Mouse (Mus musculus) CD8-positive naive resting alpha-beta T cell, adult 2 months (primary cell): Measurements from ENCODE around the gene Mast4.

Experiments used
- DNase-seq, 2 experiments: peaks; one replicate each; pipeline ENCODE4 v3.0.0; 2022; ENCODE audit warnings: low read depth in 2 of 2, low spot score in 2 of 2

Mast4 gene

DNA sequence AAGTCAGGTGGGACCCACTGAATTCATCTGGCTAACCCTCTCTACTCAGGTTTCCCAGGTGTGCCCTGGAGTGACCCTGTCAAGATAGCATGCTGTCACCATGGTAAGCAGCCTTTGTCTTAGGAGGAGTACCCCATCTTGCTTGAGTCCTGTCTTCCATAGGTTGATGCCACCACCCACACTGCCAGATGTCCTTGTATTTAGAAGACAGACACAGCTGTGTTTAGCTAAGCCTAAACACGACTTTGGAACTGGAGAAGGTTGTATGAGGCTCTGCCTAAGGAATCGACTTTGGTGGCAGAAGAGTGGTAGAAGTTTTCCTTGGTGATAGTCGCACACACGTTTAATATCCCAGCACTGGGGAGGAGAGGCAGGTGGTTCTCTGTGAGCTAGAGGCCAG lies 496.9 kb downstream of the Mast4 start:
- DNase-seq, result no peak

- no peak for DNase-seq
These were observed 499.0 kb downstream of the Mast4 start for GRCm38 (mm10) chr13:102835336-102835735.

DNA sequence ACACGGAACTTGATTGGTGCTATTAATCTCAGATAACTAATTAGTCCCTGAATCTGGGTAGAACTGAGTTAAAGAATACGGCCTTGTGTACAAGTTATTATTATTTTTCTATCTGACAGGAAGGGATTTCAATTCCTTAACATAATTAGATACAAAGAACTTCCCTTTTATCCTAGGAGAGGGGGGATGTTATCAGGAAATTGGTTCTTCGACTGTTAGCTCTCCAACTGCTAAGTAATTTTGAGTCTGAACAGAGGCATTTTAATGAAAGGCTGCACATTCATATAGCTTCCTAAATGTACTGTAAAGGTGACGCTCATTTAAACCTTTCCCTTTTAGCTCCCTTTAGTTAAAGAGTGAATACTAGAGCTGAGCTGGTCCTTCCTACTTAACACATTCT lies 516.0 kb downstream of the Mast4 start:
- no peak for DNase-seq

DNA sequence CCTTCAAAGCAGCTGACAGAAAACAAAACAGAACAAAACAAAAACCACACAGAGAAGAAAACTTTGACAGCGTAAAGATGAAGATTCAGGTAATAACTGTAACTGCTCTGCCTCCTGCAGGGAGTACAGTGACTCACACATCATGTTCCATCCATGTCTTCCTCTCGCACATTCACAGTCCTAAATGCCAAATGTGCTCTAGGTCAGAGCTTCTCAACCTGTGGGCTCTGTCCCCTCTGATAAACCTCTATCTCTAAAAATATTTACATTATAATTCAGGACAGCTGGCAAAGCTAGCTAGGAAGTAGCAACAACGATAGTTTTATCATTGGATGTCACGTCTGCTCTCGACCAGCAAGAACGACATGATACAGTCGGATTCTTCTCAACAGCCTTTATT lies 517.6 kb downstream of the Mast4 start:
- no peak for DNase-seq

DNA sequence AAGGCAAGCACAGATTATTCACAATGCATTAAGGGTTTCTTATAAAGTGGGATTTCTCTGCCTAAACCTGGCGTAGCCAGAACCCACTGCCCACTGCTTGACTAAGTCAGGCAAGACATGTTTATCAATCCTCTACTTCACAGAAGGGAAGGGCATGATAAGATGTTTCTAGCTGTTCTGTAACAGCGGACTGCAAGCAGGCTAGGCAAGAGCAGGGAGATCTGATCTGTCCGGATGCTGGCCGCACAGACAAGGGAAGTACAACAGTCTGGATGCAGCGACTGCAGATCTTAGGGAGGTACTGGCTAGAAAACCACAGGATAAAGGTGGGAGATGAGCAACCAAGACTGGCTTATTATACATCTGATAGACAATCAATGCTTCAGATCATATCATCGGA lies 519.1 kb downstream of the Mast4 start:
- DNase-seq, result no peak

- no peak for DNase-seq
These were observed 523.0 kb downstream of the Mast4 start for GRCm38 (mm10) chr13:102811129-102811832.

- no peak for DNase-seq
These were observed 527.6 kb downstream of the Mast4 start for GRCm38 (mm10) chr13:102806652-102807051.

GRCm38 (mm10) chr13:102805190-102805589 lies 529.1 kb downstream of the Mast4 start:
- DNase-seq, result no peak

GRCm38 (mm10) chr13:102803206-102803605 lies 531.1 kb downstream of the Mast4 start:
- no peak for DNase-seq

DNA sequence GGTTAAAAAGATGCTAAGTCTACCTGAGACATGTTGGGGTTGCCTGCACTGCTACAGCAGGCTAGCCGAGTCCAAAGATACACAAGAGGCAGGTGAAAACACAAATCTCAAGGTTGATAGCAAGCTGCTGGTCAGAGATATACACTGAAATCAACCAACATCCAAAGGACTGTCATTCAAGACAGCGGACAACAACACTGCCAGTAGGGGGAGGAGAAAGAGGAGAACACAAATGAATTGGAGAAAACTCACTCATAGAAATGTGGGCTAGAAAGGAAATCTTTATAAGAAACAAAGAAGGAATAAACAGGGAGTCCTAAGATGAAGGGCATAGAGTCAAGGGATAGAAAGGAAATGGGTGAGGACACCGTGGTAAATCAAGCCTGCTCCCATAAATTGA lies 542.1 kb downstream of the Mast4 start:
- no peak for DNase-seq

DNA sequence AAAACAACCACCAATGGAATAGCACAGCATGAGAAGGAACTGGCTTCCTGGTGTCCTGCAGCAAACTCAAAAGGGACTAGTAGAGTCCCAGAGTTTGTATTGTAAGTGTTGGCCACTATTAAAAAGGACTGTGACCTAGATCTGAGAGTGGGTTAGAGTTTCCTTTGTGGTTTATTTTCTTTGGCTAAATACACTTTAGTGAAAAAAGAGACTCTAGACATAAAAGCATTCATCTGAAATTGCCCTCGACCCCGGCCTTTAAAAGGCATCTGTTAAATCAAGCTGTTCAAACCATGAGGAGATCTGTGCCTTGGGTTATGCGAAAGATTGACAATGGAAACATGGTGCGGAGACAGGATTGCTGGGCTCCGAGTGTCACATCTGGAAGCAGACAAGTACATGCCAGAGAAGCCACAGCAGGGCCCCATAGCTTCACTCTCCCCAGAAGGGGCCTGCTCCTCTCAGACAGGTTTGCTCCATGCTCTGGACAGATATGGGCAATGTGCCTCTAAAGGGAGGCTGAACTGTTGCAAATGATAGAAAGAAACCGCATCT lies 543.6 kb downstream of the Mast4 start:
- DNase-seq, result no peak

GRCm38 (mm10) chr13:102786666-102787230 lies 547.5 kb downstream of the Mast4 start:
- DNase-seq, result no peak

DNA sequence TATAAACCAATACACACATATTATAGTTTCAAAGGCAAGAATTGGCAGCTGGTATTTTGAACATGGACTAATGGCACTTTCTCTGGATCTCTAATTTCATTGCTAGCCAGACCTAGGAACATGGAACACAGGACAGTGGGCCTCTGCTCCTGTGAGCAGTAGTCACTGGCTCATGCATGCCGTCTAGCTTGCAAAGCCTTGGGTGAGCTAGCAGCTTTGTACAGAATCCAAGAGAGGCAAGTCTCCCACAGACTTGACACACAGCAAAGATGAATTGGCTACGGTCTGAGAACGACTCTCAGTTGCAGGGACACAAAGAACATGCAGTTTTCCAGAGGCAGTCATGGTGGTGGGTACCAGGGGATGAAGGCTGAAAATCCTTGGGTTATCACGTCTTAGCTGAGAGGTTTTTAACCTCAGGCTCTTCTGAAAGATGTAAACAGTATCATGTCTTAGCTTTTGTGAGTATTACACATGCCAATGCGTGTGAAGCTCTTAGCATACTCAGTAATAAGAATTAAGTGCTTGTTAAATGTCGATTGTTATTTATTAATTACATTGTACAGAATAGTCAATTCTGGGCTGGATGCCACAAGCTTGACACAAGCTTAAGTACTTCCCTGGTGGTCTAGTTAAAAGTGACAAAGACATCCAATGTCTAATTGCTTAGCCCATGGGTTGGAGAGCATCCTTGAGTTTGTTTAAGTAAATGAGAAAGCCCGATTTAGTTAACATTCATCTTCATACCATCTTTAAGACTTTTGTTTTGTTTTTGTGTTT lies 550.6 kb downstream of the Mast4 start:
- no peak for DNase-seq

GRCm38 (mm10) chr13:102779275-102779674 lies 555.0 kb downstream of the Mast4 start:
- DNase-seq, result no peak

DNA sequence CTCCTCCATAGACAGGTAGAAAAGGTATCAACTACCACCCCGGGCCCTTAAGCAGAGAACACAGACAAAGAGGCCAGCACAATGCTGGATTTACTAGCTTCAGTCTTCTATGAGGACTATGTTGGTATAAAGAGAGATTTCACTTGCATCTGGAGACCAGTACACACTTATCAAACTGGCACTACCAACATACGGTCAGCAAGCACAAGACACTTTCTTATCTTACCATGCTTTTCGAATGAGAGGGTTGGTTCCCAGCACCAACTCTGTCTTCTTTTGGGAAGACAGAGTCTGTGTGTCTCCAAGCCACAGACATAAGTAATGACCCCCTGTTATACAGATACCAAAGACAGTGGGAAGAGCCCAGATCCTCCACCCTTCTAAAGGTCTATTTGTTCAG lies 555.4 kb downstream of the Mast4 start:
- no peak for DNase-seq

DNA sequence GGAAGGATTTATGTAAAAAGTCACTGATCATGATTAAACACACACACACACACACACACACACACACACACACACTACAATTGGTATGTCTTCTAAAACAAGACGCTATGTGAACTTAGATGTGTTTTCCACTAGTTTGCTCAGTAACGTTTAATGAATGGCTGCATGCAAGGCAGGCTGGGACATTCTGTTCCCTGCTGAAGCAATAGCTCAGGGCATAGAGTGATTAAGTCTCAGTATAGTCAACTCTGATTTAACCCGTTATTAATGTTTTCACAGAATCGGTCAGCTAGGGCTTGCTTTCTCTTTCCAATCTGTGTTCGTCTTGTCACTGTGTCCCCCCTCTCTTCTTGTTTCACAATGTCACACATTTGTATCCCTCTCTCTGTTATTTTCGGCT lies 558.8 kb downstream of the Mast4 start:
- DNase-seq, result no peak

DNA sequence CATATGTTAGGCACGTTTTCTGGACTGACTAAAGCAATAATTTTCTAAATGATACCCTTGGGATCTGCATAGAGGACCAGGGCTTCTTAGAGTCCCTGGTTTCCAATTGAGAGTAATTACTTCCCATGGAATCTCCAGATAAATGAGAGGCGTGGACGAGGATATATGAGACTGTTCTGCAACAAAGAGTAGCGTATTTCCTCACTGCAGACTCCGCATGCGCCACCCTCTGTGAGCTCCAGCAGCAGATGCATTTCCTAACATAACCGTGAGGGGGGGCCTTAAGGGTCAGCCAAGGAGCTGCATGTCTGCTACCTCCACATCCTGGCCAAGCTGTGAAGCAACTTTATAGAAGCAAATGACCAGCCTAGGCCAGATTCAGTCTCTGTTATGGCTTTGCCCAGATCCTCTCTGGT lies 559.5 kb downstream of the Mast4 start:
- no peak for DNase-seq

DNA sequence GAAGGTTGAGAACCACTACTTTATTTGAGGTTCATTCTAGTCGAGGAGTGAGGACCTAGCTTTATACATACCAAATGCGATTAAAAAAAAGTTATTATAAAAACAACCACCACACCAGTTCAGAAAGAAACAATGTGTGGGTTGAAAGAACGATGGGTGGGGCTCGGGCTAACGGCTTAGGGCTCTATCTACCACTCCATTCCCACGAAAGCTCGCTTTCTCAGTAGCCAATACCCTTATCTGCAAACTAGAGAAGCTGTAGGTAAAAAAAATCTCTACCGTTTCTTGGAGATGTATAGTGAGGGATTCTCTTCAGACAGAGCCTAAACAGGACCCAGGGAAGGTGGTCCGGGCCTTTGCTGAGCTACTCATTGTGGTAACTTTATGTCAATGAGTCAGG lies 561.1 kb downstream of the Mast4 start:
- DNase-seq, result no peak

DNA sequence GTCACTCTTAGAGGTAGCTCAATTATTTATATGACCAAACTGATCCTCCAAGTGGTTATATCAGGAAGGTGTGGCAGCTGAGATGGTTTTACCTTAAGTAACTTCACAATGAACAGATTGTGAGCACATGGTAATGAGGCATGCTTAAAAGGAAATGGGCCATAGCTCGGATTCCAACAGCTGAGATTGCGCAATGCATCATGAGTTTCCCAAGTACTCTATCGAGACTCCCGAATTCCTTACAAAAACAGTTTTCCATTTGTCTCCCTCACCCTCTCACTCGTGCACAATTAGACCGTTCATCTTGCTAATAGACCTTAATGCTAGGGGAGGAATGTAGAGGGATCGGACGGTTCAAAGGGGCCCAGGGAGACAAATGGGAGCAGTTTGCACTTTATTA lies 564.1 kb downstream of the Mast4 start:
- no peak for DNase-seq

GRCm38 (mm10) chr13:102768512-102768911 lies 565.8 kb downstream of the Mast4 start:
- DNase-seq, result no peak

GRCm38 (mm10) chr13:102767110-102767509 lies 567.2 kb downstream of the Mast4 start:
- DNase-seq, result no peak

GRCm38 (mm10) chr13:102765216-102765615 lies 569.1 kb downstream of the Mast4 start:
- no peak for DNase-seq
